Mouse (Mus musculus): ENCODE measurements at regions not wholly inside any gene's neighbourhood (a gene's known extent, or its start where the extent isn't known, plus 50 kb on each side); places are given as distances from the start of the nearest gene placed in this dataset.

DNA sequence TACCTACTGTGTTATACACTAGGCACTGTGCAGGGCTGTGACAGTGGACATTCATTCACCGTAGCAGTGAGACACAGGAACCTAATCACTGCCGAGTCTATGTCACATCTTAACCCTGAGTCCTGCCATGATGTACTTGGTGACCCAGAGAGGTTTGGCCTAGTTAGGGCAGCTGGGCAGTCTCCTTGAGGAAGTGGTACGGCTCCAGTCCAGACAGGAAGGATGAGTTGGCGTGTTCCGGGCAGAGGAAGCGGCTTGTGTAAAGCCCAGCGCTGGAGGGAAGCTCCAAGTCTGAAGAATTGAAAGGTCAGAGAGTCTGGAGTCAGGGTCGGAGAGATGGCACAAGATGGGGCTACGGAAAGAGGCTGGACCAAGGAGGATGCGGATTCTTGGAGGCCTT, 99.4 kb upstream of the Smim15 start:
- no peak for DNase-seq

DNA sequence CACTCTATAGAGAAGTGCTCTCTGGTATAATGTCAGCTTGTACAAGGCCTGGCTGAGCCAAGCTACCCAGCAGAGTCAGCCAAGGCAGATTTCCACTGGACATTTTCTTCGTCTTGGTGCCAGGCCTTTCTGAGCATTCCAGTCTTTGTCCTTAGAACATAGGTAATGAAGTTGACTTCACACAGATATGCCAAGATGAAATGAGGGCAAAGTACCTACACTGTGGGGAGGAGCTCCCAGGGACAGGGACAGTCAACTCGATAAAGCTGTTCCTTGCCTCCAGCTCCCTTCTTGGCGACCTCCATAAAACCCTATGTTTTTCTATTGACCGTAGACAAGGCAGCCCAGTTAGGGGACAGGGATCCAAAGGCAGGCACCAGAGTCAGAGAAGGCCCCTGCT, 101.3 kb upstream of the Smim15 start:
- DNase-seq, result no peak

DNA sequence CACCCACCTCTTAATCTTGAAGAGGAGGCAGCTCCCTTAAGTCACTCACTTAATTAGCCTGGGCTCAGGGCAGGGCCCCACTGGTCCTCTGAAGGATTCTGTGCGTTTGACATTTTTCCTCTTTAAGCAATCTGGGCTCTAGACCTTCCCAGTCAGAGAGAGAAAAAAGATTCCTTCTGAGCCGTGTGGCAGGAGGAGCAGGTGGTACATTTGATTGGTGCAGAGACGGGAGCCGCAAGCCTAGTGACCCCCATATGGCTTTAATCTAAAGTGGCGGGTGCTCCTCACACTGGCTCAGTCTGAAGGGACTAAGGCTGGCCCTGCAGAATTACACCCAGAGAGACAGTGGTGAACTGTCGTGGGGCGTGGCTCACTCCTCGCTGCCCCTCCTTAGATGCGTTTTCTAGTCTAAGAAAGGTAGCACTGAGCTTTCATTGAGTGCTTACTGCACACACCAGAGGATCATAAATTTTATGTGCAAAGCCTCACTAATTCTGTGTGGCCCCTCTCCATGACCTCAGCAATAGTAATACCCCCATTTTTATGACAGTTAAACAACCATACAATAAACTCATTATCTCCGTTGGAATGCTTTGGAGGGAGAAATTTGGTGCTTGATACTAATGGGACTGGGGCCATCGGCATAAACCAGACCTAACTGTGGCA, 101.8 kb upstream of the Smim15 start:
- no peak for DNase-seq

DNA sequence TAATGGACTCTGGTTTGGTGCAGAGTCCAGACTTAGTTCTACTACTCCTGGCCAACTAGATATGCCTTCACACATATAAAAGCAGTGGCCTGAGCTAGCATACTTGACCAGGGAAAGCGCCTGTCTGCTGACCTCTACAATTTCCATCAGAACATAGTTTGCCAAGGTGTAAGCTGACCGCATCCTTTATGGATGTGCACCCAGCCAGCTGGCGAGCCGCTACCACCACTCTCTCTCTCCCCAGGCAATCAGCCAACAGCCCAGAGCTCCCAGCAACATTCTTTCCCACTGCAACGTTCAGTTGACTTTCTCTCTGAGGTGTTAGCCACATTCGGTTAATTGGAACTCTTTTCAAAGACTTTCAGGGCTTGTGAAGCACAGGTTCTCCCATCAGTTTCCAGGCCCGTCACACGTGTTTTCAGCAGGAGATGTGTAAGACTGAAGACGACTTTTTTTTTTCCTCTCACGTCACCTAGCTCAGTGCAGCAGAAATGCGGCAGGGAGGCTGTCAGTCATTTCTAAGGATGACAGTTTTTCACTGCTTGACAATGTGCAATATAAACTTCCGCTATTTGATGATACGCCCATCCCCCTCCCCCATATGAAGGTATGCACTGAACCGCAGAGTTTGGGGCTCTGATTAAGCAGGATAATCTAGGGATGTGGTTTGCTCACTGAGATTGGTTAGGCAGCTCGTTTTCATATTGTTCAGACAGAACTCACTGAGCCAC, 104.2 kb upstream of the Smim15 start:
- no peak for DNase-seq

DNA sequence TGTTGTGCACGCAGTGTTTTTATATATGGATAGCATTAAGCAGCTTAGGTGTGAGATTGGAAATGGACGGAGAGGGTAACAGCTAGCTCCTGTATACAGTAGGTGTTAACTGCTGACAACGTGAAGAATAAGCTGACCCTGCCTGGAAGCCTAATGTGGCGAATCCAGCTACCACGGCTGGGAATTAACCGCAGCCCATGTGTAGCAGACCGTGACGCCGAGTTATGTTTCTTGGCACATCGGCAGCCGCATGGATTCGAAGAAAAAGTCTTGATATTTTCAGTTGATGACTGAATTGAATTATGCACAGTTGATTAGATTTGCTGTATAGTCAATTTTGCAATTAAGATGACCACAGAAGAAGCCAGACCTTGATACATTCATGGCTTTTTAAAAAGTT, 108.6 kb upstream of the Smim15 start:
- DNase-seq, result no peak

DNA sequence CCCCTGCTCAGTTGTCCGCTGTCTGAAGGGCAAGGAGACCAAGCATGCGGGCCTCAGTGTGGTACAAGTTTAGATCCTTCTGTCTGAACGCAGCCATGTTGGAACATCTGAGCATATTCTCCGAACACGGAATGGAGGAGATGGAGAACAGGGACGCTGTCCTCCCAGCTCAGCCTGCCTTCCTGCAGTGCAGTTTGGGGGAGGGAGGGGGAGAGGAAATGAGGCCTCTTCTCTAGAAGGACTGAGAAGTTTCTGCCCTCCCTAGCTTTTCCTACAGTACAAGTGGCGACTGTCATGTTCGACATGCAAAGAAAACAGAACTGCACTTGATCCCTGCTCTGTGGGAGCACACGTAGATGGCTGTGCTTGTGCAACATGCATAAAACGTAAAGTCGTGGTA, 109.6 kb upstream of the Smim15 start:
- no peak for DNase-seq

DNA sequence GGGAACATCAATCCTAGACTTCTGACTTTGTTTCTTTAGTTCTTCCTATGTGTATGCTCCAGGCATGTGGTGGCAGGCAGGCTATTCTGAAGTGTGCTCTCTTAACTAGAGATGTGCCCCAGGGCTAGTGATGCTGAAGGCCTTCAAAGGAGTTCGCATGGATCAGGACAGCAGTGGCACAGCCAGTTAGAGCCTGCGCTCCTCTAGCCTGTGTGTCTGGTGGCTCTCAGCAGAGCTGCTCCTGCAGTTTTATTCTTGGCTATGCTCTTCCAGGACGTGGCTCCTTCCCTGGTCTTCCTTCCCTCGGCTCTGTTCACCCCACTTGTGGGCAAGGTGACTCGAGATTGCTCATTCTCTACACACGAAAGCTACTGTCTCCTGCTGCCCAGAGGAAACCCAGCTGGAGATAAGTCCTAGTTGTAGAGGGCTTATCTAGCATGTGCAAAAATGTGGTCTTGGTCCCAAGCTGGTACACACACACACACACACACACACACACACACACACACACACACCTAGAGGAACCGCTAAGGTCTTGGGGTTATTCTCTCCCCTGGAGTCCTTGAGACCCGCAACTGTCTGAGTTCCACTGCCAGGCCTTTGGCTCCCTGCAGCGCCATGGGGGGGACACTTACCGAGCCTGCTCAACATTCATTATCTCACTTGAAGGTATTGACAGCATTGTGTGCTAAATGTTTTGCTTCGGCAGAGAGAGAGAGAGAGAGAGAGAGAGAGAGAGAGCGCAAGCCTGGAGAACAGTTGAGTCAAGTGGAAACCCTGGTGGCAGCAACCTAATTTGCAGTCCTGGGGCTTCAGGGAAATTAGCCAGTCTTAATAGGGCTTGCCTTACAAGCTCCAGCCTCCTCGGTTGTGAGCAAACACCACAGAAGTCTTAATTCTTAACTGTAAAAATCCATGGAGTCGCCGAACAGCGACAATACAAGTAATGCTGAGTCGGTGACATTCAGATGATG, 110.4 kb upstream of the Smim15 start:
- DNase-seq, result no peak

DNA sequence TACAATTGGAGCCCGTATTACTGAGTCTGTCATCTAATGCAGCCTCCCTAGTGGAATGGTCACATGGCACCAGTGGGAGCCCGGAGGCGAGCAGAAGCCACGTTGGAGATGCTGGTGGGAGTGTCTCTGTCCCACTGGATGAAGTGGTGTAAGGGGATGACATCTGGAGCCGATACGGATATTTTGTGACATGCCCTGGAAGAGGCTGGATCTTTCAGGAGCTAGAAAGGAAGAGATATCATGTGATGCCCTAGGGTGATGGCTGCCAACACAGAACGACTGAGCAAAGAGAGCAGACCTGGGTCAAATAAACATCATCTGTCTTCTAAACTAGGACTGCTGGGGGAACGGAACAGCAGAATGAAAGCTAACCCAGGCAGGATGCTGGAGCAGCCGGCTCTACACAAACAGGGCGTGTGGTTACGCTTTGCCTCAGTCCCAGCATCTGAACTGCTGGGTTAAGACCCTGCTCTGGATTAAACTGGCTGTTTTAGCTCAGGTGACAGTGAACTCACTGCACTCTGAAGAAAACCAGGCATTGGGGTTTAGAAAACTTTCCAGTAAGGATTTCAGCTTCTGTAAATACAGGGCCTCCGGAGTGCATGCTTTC, 111.7 kb upstream of the Smim15 start:
- no peak for DNase-seq

DNA sequence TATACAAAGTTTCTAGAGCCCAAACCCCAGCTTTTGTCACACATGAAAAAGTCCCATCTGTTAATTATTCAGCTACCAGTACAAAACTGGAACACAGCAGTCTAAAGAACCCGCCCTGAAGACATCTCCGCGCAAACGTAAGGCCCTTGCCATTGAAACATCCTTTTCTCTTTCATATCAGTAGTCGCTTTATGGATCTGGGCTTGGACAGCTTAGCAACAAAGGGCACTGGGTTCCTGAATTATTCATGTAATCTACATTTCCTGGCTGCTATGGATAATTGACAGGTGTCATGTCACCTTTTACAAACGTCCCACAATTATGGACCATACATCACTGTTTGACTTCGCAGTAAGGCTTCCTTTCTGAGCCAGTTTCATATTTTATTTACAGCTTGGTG, 113.0 kb upstream of the Smim15 start:
- DNase-seq, result no peak

DNA sequence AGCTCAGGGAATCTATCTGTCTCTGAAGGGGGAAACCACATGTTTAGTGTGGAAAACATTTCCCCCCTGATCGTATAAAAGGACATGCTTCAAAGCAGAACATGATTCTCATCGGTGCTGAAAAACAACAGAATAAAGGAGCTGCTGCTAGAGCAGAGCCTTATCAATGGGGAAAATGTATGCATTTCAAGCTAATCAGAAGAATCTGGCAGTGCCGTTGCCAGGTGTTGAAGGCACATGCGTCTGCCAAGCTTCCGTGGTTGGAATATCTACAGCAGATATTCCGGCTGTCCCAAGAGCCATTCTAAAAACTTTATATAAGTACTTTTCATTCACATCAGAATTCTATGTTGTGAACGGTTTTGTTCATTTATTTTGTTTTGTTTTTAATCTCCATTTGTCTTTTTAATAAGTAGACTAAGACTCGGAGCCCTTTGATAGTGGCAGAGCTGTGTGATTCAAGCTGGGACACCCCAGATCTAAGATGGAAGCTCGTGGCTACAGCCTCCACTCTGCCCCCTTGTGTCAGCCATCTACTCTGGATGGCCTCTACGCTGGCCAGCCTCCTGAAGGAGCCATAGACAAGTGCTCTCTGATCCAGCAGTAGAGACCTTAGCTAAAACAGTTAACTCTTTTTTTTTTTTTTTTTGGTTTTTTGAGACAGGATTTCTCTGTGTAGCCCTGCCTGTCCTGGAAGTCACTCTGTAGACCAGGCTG, 116.6 kb upstream of the Smim15 start:
- DNase-seq, result no peak

DNA sequence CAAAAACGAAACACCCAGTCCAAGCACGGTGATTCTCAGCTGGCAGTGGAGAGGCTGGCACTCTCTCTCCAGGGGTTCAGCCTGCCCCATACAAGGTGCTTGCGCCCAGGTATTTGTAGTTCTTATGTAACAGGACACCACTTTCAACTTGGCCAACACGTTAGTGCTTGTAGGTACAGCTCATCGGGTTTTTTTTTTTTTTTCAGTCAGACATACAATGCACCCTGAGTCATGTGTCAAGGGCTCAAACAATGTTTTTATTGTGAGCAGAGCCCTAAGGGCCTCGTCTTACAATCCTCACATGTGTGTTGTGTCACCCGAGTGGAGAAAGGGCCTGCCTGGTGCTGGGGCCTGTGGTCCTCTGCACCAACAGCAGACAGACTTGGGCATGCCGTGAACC, 118.8 kb upstream of the Smim15 start:
- DNase-seq, result no peak

DNA sequence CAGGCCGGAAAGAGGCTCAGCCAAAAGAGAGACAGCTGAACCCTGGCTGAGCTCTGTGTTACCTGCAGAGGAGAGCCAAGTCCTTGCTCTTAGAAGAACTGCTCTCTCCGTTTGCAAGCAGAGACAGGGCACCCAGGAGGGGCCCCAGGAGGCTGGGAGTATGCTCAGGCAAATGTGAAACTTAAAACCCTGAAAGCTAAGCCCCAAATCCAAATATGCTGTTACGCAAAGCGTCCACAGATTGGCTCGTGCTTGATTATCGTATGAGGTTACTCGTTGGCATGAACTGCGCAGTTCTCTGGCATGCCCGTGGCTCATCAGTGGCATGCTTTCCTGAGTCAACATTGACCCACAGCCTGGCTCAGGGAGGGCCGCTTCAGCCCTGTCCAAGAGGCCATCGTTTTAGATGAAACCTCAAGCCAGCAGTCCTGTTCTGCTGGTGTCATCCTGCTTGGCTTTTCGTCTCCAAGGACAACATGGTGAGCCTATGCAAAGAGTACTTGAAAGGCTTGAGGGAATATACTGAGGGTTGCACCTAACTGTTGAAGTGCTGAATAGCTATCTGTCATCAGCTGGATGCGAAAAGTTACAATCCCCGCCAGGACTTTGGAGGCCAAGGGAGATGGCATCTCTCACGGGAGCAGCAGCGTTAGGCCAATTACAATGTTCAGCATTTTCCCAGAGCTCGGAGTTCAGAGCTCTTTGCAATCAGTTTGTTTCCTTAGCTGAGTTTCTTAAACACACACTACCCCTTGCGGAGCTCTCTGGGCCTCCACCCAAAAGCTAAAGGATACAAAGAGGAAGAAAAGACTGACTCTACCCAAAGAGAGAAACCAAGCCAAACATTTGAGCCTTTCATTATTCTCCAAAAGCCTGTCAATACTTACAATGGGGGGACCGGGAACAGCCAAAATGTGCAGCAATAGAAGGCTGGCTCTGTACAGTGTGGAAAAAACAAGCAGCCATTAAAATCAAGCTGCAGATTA, 120.8 kb upstream of the Smim15 start:
- no peak for DNase-seq

DNA sequence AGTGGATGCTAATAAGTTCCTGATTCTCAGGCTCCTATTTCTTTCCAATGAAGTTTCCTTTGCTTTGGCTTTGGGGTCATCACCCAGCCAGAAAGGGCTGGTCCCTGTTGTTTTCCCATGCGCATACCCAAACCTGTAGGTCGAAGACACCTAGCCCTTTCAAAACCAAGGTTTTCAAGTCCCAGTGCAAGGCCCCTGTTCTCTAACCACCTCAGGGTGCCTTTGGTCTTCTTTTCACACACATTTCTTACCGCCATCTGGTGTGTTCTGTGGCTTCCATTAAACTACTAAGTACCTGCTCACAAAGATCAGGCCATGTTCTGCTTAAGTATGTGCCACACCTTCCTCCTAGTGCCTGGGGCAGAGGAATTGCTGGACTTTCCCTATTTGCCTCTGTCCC, 124.8 kb upstream of the Smim15 start:
- DNase-seq, result no peak

DNA sequence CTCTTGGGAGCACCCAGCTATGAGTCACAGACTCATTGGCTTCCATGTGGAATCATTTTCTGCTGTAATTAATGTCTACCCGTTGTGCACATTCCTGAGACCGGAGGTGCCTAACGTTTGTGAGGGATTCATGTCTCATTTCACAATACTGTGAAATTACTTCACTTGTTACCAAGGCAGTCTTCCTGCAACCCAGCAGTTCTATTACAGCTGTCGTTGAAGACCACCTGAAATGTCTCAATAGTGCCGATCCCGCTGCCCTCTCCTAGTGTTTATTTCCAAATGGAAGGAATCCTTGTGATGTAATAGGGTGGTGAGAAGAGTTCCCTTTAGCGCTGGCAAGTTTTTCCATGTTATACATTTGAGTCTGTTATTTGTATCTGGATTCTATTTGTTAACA, 125.8 kb upstream of the Smim15 start:
- DNase-seq, result no peak

DNA sequence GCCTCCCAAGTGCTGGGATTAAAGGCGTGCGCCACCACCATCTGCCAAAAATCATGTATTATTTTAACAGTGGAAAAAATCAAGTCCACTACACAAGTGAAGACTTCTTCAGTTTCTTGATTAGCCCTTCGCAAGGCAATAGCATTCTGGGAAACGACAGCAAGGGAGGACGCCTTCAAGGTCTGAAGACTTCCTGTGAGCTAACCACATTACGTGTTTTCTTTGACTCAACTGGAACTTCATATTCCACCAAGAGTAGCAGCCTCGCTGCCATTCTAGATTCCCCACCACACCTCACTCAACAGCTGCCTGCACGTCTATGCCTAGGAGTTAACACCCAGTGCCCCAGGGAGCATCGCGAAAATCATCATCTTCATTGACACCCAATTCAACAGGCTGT, 126.2 kb upstream of the Smim15 start:
- DNase-seq, result no peak

DNA sequence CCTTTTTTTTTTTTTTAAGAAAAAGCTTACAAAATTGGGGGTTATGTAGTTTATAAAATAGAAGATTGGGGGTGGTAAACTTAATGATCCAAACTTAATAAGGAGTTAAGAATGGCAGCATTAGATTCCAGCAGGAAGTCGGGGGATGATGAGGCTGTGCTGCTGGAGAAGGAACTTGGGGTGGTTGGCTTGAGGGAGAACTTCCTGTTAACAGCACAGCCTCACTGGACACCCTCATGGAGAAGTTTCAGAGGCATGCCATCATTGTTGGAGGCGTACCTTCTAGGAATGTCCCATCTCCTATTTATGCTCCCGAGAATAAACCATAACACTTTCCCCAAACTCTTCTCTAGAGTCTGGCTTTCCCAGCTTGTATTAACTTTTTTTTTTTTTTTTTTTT, 126.7 kb upstream of the Smim15 start:
- no peak for DNase-seq

DNA sequence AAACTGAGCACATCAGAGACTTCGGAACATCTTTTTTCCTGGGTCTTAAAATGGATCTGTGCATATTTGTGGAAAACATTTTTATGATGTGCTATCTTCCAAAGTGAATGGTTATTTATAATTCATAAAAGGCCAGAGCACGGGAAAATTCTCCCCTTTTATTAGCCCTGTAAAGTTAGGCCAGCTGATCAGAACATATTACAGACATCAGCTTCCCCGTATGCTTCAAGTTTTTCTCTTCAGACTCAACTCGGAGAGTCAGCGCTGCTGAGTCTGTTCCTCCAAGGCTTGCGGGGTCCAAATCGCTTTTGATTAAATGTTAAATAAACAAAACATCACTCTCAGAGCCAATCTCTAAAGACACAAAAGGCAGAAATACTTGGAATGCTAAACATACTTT, 134.1 kb upstream of the Smim15 start:
- no peak for DNase-seq

DNA sequence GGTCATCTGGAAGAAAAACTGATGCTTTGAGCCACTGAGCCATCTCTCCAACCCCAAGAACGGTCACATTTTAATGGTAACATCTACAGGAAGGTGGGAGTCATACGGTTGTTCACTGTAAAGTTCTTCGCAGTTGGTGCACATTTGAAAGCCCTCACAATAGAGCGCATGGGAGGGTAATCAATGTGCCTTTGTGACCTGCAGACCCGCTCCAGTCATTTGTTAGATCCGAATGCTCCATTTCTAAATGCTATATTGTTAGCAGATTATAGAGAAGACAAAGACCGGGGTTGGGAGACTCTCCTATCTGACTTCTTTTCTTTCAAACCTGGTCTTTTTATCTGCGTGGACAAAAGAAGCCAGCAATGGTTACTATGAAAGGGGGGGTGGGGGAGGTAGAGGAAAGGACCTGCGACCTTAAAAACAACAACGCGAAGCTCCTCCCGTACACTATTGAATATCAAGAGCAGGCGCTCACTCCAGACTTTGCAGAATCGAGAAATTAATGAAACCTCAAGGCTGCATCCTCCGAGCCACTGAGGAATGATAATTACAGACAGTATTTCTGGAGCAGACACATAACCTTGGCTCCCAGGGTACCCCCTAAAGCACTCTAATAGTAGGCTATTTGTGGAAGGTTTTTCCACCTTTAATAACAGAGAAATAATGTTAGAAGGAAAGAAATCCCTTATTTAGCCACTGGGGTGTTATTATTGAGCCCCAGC, 134.7 kb upstream of the Smim15 start:
- no peak for DNase-seq

DNA sequence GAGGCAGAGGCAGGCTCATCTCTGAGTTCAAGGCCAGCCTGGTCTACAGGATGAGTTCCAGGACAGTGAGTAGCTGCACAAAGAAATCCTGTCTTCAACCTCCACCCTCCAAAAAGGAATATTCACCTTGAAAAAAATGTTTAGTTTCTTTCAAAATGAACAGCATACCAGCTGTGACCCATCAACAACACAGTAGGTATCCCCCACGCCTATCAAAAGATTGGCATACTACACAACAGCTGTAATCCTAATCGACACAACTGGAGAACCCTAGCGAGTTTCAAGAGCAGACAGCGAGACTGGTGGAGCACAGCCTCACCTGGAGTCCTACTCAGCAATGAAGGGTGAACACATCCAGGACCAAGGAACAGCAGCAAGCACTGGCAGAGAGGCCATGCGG, 136.3 kb upstream of the Smim15 start:
- DNase-seq, result no peak

DNA sequence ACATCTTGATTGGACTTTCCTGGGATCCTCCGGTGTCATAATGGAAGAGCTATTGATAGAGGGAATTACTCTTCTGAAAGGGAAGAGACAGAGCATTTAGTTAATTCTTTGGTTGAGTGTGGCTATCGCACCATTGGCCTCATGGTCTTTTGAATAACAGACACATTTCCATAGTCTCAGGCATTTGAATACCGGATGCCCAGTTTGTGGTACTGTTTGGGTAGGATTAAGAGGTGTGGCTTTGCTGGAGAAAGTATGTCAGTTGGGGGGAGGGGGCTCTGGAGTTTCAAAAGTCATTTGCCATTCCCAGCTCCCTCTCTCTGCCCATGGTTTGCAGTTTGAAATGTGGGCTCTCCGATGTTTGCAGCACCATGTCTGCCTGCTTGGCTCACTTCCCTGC, 139.4 kb upstream of the Smim15 start:
- no peak for DNase-seq
